Mouse (Mus musculus) macrophage (primary cell): ENCODE data around the gene Nlgn1. TPM values are rescaled to one million over a fixed set of nuclear protein-coding genes. Genes with fewer than 3 reads are reported as not detected.

ENCODE experiments used
- H3K27ac ChIP-seq: fragments of 350-480 bp; formaldehyde crosslinking; 2 replicates; pipeline ENCODE4 v1.9.0; 2021
- H3K36me3 ChIP-seq: fragments of 350-480 bp; formaldehyde crosslinking; 2 replicates; pipeline ENCODE4 v1.9.0; 2021; ENCODE audit errors: inconsistent target
- H3K4me3 ChIP-seq: fragments of 350-480 bp; formaldehyde crosslinking; 2 replicates; pipeline ENCODE4 v1.9.0; 2021; ENCODE audit errors: inconsistent target
- H3K79me2 ChIP-seq: fragments of 350-480 bp; formaldehyde crosslinking; 2 replicates; pipeline ENCODE4 v1.9.0; 2021; ENCODE audit errors: inconsistent target
- WGBS: methylation state at CpG from one replicate; pipeline ENCODE4 v1.1.7; 2026; ENCODE audit warnings: inconsistent platforms; ENCODE audit not compliant: missing documents; 5-methylcytosine and 5-hydroxymethylcytosine counted together
- polyA plus RNA-seq: library from polyadenylated mRNA; stranded (reverse); fragments of 250-400 nt; gene quantifications from 3 replicates; pipeline ENCODE4 v1.2.4, GENCODE M21; 2018; ENCODE audit warnings: inconsistent platforms

Gene Nlgn1
- polyA plus RNA-seq, 1 experiment from 2014 or later = not detected

- H3K27ac ChIP-seq = no peak overlapping the region
- WGBS = 81% methylated on average over 2 of the region's 2 CpGs
- no peaks in the 10 kb centered on the region for H3K36me3 ChIP-seq
- H3K4me3 ChIP-seq = no peak overlapping the region
- no peaks in the 10 kb centered on the region for H3K79me2 ChIP-seq
These were observed 89.0 kb downstream of the Nlgn1 start for GRCm38 (mm10) chr3:26243274-26243673.

- no peaks in the 10 kb centered on the region for H3K36me3 ChIP-seq
- H3K27ac ChIP-seq = no peak overlapping the region
- no peak overlapping the region for H3K4me3 ChIP-seq
- WGBS = 86% methylated on average over 2 of the region's 2 CpGs
- H3K79me2 ChIP-seq = no peaks in the 10 kb centered on the region
These were observed 102.3 kb downstream of the Nlgn1 start for GRCm38 (mm10) chr3:26230006-26230405.

GRCm38 (mm10) chr3:26228827-26229226 lies 103.4 kb downstream of the Nlgn1 start:
- no peak overlapping the region for H3K4me3 ChIP-seq
- no peaks in the 10 kb centered on the region for H3K36me3 ChIP-seq
- 72% methylated on average over 6 of the region's 6 CpGs for WGBS
- H3K79me2 ChIP-seq = no peaks in the 10 kb centered on the region
- H3K27ac ChIP-seq = no peak overlapping the region

GRCm38 (mm10) chr3:26228172-26228781 lies 104.0 kb downstream of the Nlgn1 start:
- no peak overlapping the region for H3K27ac ChIP-seq
- H3K4me3 ChIP-seq = no peak overlapping the region
- no peaks in the 10 kb centered on the region for H3K36me3 ChIP-seq
- WGBS = 50% methylated on average over 4 of the region's 4 CpGs
- no peaks in the 10 kb centered on the region for H3K79me2 ChIP-seq

- H3K4me3 ChIP-seq = no peak overlapping the region
- WGBS = 95% methylated on average over 3 of the region's 3 CpGs
- no peaks in the 10 kb centered on the region for H3K36me3 ChIP-seq
- no peaks in the 10 kb centered on the region for H3K79me2 ChIP-seq
- H3K27ac ChIP-seq = no peak overlapping the region
These were observed 108.8 kb downstream of the Nlgn1 start for GRCm38 (mm10) chr3:26223500-26223899.

GRCm38 (mm10) chr3:26216231-26216630 lies 116.0 kb downstream of the Nlgn1 start:
- WGBS = 88% methylated on average over 5 of the region's 5 CpGs

GRCm38 (mm10) chr3:26202702-26203101 lies 129.6 kb downstream of the Nlgn1 start:
- 88% methylated on average over 3 of the region's 3 CpGs for WGBS
- H3K27ac ChIP-seq = no peak overlapping the region
- no peaks in the 10 kb centered on the region for H3K79me2 ChIP-seq
- no peak overlapping the region for H3K4me3 ChIP-seq
- no peaks in the 10 kb centered on the region for H3K36me3 ChIP-seq

More at GRCm38 (mm10) chr3:26216231-26216630, 116.0 kb downstream of the Nlgn1 start:
- Histone ChIP-seq H3K4me3 (no peak overlapping the region), H3K36me3 (no peaks in the 10 kb centered on the region), H3K27ac (no peak overlapping the region), H3K79me2 (no peaks in the 10 kb centered on the region)

- H3K4me3 ChIP-seq = no peak overlapping the region
- no peaks in the 10 kb centered on the region for H3K36me3 ChIP-seq
- H3K27ac ChIP-seq = no peak overlapping the region
- 38% methylated on average over 1 of the region's 1 CpGs for WGBS
- no peaks in the 10 kb centered on the region for H3K79me2 ChIP-seq
These were observed 130.8 kb downstream of the Nlgn1 start for GRCm38 (mm10) chr3:26201410-26201809.

- H3K79me2 ChIP-seq = no peaks in the 10 kb centered on the region
- no peaks in the 10 kb centered on the region for H3K36me3 ChIP-seq
- WGBS = 85% methylated on average over 2 of the region's 2 CpGs
- H3K4me3 ChIP-seq = no peak overlapping the region
- H3K27ac ChIP-seq = no peak overlapping the region
These were observed 137.3 kb downstream of the Nlgn1 start for GRCm38 (mm10) chr3:26194970-26195369.

GRCm38 (mm10) chr3:26181013-26181412 lies 151.2 kb downstream of the Nlgn1 start:
- 90% methylated on average over 3 of the region's 3 CpGs for WGBS
- H3K27ac ChIP-seq = no peak overlapping the region
- H3K4me3 ChIP-seq = no peak overlapping the region
- no peaks in the 10 kb centered on the region for H3K36me3 ChIP-seq
- H3K79me2 ChIP-seq = no peaks in the 10 kb centered on the region

- 92% methylated on average over 4 of the region's 4 CpGs for WGBS
- no peaks in the 10 kb centered on the region for H3K79me2 ChIP-seq
These were observed 156.9 kb downstream of the Nlgn1 start for GRCm38 (mm10) chr3:26175371-26175770.

GRCm38 (mm10) chr3:26174257-26174656 lies 158.0 kb downstream of the Nlgn1 start:
- Histone ChIP-seq H3K27ac (no peak overlapping the region), H3K4me3 (no peak overlapping the region), H3K36me3 (no peaks in the 10 kb centered on the region), H3K79me2 (no peaks in the 10 kb centered on the region)
- 87% methylated on average over 4 of the region's 5 CpGs for WGBS

More at GRCm38 (mm10) chr3:26175371-26175770, 156.9 kb downstream of the Nlgn1 start:
- Histone ChIP-seq H3K4me3 (no peak overlapping the region), H3K27ac (no peak overlapping the region), H3K36me3 (no peaks in the 10 kb centered on the region)

GRCm38 (mm10) chr3:26173613-26174012 lies 158.6 kb downstream of the Nlgn1 start:
- Histone ChIP-seq H3K79me2 (no peaks in the 10 kb centered on the region), H3K36me3 (no peaks in the 10 kb centered on the region), H3K27ac (no peak overlapping the region), H3K4me3 (no peak overlapping the region)
- 67% methylated on average over 3 of the region's 3 CpGs for WGBS

GRCm38 (mm10) chr3:26166711-26167110 lies 165.5 kb downstream of the Nlgn1 start:
- no peak overlapping the region for H3K27ac ChIP-seq
- no peak overlapping the region for H3K4me3 ChIP-seq
- no peaks in the 10 kb centered on the region for H3K36me3 ChIP-seq
- no peaks in the 10 kb centered on the region for H3K79me2 ChIP-seq
- WGBS = 90% methylated on average over 8 of the region's 8 CpGs

- no peak overlapping the region for H3K4me3 ChIP-seq
- no peaks in the 10 kb centered on the region for H3K79me2 ChIP-seq
- WGBS = 1% methylated on average over 9 of the region's 9 CpGs
These were observed 178.5 kb downstream of the Nlgn1 start for GRCm38 (mm10) chr3:26153782-26154181.

More at GRCm38 (mm10) chr3:26153782-26154181, 178.5 kb downstream of the Nlgn1 start:
- Histone ChIP-seq H3K27ac (no peak overlapping the region), H3K36me3 (no peaks in the 10 kb centered on the region)
